Mouse (Mus musculus) stomach, postnatal 0 days (tissue): Measurements from ENCODE around the gene Defa17.
"Not testable (repeated sequence)": the region's sequence is repeated elsewhere in the genome, so short reads cannot be mapped to it uniquely, and the experiment has no call there.

Experiments
- CTCF ChIP-seq: IDR thresholded peaks from 2 replicates; pipeline ENCODE4 v1.5.1; 2016; ENCODE audit warnings: antibody characterized with exemption, low read depth, mild to moderate bottlenecking, moderate library complexity
- EP300 ChIP-seq: optimal IDR thresholded peaks from 2 replicates; pipeline ENCODE3; 2016; ENCODE audit warnings: antibody characterized with exemption

GRCm38 (mm10) chr8:21703545-21703944 lies 48.0 kb downstream of the Defa17 start, which contains the start of gene AY761184:
- TF ChIP-seq CTCF, EP300: not testable (repeated sequence)
